Mouse (Mus musculus) thymus, adult 18-20 months (tissue): ENCODE results near the gene Lrrc23.

Source experiments
- DNase-seq, 2 experiments: peaks; one replicate each; pipeline ENCODE4 v3.0.0; 2022; ENCODE audit warnings: mixed read lengths in 2 of 2

Gene Lrrc23

DNA sequence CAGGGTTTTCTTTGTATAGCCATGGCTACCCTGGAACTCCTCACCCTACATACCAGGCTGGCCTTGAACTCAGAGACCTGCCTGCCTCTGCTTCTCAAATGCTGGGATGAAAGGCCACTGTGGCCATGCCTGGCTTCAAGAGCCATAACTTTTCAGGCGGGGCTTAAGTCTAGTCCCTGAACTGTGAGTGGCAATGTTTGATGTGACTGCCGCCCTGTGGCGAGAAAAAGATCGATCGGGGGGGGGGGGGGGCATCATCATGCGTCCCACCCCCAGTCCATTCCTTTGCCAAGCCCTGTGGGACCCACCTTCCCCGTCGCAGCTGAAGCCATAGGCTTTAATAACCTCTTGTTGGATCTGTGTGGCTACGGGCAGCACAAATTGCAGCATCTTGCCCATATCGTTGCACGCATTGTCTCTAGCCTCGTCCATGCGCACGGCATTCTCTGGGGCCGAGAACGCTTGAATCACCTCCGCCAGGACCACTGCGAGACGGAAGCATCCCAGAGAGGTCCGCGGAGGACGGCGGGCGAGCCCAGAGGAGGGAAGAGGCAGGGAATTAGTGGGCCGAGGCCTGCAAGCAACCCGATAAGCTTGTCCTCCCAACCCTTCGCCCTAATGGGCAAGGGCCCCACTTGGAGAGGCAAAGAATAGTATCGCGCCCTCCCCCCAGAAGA, 39.2 kb downstream of the Lrrc23 start:
- peak; percentile 55 to 59 for DNase-seq

DNA sequence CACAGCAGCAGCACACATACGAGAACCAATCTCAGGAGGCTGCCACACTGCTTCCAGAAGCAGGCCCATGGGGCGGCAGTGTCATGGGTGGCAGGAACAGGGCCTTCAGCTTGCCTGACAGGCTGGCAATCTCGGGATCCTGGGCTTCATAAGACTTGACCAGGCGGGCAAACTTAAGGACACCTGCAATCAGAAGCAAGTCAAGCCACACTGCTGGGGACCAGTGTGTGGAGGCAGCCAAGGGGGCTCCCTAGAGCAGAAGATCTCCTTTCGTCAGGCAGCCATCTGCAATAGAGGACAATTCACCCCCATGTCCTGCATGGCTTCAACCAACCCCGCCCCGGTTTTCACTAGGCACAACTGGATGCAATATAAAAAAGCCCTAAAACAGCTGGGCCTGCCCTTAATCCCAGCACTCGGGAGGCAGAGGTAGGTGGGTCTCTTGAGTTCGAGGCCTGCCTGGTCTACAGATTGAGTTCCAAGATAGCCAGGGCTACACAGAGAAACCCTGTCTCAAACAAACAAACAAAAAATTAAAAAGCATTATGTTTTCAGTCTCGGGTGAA, 40.2 kb downstream of the Lrrc23 start:
- no peak for DNase-seq

GRCm38 (mm10) chr6:124738511-124739023, 41.0 kb downstream of the Lrrc23 start, which contains the start of gene Ptpn6:
Ptpn6 (minus strand) TSS chr6:124738714.
- DNase-seq, result no peak

GRCm38 (mm10) chr6:124737040-124737439, 42.5 kb downstream of the Lrrc23 start:
- DNase-seq, result no peak

DNA sequence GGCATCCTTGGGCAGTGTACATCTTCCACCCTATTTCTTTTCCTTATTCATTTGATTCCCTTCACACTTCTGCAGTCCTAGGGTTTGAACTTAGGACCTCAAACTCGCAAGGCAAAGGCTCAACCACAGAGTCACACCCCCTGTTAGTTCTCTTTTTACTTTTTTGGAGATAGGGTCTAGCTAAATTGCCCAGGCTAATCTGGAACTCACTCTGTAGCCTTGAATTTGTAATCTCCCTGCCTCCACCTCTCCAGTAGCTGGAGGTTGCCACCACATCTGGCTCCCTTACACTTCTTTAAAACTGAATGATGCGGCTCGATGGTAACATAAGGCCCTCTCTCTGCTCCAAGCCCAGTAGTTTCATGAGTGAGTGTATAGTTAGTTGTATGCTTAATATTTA, 45.1 kb downstream of the Lrrc23 start:
- no peak for DNase-seq

GRCm38 (mm10) chr6:124732476-124733370, 46.8 kb downstream of the Lrrc23 start:
- DNase-seq, result peak; percentile 84 to 89

GRCm38 (mm10) chr6:124731038-124731437, 48.5 kb downstream of the Lrrc23 start:
- DNase-seq, result peak in 1 of 2 experiments; percentile 9

DNA sequence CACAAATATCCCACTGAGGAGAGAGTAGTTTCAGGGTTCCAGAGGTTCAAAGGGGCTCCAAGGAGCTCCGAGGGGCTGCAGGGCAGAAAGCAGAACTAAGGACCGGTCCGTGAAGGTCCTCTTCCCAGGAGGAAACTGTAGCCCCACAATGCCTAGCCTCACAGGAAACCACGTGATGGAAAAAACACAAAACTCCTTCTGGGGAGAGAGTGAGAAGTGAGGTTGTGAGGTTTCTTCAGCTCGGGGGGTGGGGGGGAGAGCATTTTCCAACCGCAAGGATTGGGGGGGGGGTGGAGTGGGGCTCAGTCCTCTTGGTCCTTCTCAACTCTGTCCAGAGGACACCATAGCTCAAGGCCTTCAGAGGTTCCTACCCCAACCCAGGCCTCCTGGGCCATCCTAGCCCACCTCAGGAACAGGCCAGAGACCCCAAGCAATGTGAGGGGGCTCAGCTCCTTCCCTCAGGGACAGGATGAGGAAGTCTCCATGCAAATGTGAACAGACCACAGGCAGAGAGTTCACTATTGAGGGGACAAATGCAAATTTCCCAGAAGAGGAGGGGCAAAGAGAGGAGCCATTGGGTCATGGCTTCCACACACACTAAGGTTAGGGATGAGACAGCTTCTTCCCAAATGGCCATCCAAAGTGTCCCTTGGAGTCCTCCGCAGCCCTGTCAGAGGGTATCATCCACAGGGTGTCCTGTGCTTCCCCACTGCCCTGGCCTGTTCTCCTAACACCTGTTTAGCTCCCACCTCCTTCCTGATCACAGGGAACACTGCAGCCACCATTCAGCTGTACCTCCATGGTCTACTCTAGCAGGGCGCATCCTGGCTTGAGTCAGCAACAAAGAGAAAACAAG, 49.4 kb downstream of the Lrrc23 start:
- peak in 1 of 2 experiments; percentile 70 for DNase-seq

DNA sequence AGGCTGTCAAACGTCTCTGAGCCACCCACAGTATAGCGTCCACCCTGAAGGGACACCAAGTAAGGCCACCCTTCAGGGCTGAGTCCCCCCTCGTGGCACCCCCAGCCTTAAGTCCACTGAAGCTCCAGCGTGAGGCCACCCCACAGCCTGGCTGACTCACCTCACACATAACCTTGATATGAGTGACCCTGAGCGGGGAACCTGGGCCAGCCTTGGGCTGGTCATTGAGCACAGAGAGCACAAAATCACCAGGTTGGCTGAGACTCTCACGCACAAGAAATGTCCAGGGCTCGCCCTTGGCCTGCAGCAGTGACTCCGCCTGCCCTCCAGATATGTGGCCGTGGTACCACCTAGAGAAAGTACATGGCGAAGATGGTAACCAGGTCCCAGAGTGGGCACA, 50.9 kb downstream of the Lrrc23 start:
- DNase-seq, result no peak

- DNase-seq, result no peak
Observed at GRCm38 (mm10) chr6:124724472-124724871, 55.1 kb downstream of the Lrrc23 start.

DNA sequence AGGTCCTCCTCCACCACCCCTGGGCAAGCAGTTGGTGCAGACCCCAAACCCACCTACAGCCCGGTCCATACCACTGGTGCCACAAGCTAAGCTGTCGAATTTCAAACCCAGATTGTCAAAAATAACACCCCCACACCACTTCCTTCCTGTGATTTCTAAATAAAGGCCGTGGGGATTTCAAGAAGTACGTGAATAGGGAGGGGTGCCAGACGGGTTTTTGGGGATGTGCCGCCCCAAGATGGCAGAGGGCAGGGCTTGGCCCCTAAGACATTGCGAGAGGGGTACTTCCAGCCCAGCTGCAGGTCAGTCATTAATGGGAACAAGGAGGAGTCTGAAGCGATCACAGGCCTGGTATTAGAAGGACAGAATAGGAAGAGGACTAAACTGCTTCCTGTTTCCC, 56.0 kb downstream of the Lrrc23 start:
- DNase-seq, result no peak

DNA sequence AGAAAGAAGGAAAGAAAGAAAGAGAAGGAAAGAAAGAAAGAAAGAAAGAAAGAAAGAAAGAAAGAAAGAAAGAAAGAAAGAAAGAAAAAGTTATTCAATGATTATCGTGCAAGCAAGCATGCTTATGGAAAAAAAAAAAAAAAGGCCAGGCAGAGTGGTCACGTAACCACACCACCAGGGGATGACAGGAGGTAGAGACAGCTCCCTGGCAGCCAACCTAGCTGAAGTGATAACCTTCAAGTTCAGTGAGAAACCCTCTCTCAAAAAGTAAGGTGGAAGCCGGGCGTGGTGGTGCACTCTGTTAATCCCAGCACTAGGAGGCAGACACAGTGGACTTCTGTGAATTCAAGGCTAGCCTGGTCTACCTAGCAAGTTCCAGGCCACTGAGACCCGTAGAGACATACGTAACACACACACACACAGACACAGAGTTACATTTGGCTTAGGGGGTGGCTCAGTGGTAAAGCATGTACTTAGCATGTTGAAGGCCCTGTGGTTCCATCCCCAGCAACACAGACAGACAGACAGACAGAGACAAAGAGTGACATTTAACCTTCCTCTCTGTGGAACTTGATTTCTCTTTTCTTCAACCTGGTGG, 56.6 kb downstream of the Lrrc23 start:
- DNase-seq, result no peak

GRCm38 (mm10) chr6:124720904-124721303, 58.6 kb downstream of the Lrrc23 start:
- DNase-seq, result peak in 1 of 2 experiments; percentile 59
